Mouse (Mus musculus) testis, adult 2 months (tissue): Measurements from ENCODE around the gene Hist2h2aa1. TPM values are rescaled to one million over a fixed set of nuclear protein-coding genes. Genes with fewer than 3 reads are reported as not detected.
"Not testable (repeated sequence)": the region's sequence is repeated elsewhere in the genome, so short reads cannot be mapped to it uniquely, and the experiment has no call there.

Source experiments
- H3K27ac ChIP-seq: fragments of 200-500 bp; 2 replicates; pipeline ENCODE4 v1.5.1; 2012; ENCODE audit warnings: low read depth, low read length; ENCODE audit not compliant: control insufficient read depth, insufficient read depth
- H3K27me3 ChIP-seq: fragments of 200-500 bp; 2 replicates; pipeline ENCODE4 v1.6.1; 2012; ENCODE audit warnings: mild to moderate bottlenecking, low read length, moderate library complexity; ENCODE audit not compliant: control insufficient read depth, insufficient read depth
- H3K36me3 ChIP-seq: fragments of 200-500 bp; 2 replicates; pipeline ENCODE4 v1.6.1; 2012; ENCODE audit warnings: mild to moderate bottlenecking, low read length; ENCODE audit not compliant: control insufficient read depth, insufficient read depth
- H3K4me1 ChIP-seq: fragments of 200-500 bp; 2 replicates; pipeline ENCODE4 v1.6.1; 2012; ENCODE audit warnings: low read length; ENCODE audit not compliant: control insufficient read depth, insufficient read depth
- H3K4me3 ChIP-seq: fragments of 200-500 bp; 2 replicates; pipeline ENCODE4 v1.5.1; 2012; ENCODE audit warnings: low read depth, mild to moderate bottlenecking, low read length, moderate library complexity, mixed read lengths; ENCODE audit not compliant: control insufficient read depth
- CTCF ChIP-seq: fragments of 200-500 bp; IDR thresholded peaks from 2 replicates; pipeline ENCODE4 v1.5.1; 2012; ENCODE audit warnings: low read depth, mild to moderate bottlenecking, inconsistent platforms, low read length, moderate library complexity; ENCODE audit not compliant: control insufficient read depth, insufficient read depth, insufficient replicate concordance
- POLR2A ChIP-seq: fragments of 200-500 bp; IDR thresholded peaks from 2 replicates; pipeline ENCODE4 v1.6.1; 2012; ENCODE audit warnings: low read depth, mild to moderate bottlenecking, inconsistent platforms, low read length, moderate library complexity; ENCODE audit not compliant: control insufficient read depth
- polyA plus RNA-seq: library from polyadenylated mRNA; depleted of rRNA; stranded (reverse); fragments of >200 nt; gene quantifications from 2 replicates; pipeline ENCODE4 v1.2.3, GENCODE M21; 2012

The Hist2h2aa1 gene
- polyA plus RNA-seq, 1 experiment: 1,076 TPM

DNA sequence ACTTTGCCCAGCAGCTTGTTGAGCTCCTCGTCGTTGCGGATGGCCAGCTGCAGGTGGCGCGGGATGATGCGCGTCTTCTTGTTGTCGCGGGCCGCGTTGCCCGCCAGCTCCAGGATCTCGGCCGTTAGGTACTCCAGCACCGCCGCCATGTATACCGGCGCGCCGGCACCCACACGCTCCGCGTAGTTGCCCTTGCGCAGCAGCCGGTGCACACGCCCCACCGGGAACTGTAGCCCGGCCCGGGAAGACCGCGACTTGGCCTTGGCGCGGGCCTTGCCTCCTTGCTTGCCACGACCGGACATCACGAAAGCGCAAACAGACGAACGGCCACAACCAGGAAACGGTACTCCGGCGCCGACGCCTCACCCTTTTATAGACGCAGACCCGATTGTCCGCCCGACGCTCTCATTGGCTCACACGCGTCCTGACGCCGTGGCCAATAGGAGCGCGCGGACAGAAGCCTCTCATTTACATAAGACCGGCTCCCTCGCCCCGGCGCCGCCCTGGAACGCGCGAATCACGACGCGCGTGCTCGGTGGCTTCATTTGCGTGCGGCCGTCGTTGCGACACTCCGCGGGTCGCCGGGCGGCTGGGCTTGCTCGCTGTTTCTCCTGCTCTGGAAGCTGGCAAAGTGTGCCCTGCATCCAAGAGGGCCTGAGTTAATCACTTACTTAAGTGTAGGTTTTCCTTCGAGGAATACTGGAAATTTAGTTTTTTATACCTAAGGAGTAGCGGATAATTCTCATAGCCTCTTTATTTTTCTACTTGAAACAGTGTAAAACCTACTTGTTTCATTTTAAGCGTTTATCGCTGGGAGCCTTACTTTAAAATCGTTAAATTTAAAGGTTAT lies 5.1 kb upstream of the Hist2h2aa1 start, which contains the start of gene Hist2h2aa2:
Gene Hist2h2aa2, minus strand, starts transcription at position 328 of the 850 bp plus-strand sequence.
- peak within 1 kb of the TSS; percentile 84 for H3K27ac ChIP-seq
- not testable (repeated sequence) for H3K27me3 ChIP-seq, H3K4me1 ChIP-seq

DNA sequence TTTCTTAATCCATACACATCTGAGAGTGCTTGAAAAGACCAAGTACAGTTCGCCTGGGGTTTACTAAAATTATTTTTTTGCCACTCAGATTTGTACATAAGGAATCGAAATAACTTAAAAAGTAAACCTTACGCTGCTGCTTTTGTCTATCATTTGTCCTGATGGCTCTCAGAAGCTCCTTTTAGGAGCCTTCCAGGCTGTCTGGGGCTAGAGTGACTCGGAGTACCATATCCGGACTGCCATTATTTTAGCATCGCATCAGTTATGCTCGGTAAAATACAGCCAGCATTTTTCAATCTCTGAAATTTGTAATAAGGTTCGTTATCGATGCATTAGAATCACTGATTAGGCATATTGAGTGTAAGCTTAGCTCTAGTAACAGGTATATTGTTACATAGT lies 4.5 kb upstream of the Hist2h2aa1 start:
- TF ChIP-seq CTCF: no peak
- no peak for TF ChIP-seq POLR2A
- Histone ChIP-seq H3K36me3 (no peaks in the 10 kb centered on the region), H3K27ac (peak overlapping the region; percentile 84), H3K4me1 (peaks cover 5% of the 10 kb centered on the region; the same call in 1 of the 2 replicates), H3K27me3 (no peaks in the 10 kb centered on the region), H3K4me3 (peak overlapping the region; percentile 74; the same call in 1 of the 2 replicates)

More for the DNA sequence above, 5.1 kb upstream of the Hist2h2aa1 start, which contains the start of gene Hist2h2aa2:
- TF ChIP-seq POLR2A: peak; percentile 73
- not testable (repeated sequence) for H3K36me3 ChIP-seq
- H3K4me3 ChIP-seq: peak within 1 kb of the TSS; percentile 86

DNA sequence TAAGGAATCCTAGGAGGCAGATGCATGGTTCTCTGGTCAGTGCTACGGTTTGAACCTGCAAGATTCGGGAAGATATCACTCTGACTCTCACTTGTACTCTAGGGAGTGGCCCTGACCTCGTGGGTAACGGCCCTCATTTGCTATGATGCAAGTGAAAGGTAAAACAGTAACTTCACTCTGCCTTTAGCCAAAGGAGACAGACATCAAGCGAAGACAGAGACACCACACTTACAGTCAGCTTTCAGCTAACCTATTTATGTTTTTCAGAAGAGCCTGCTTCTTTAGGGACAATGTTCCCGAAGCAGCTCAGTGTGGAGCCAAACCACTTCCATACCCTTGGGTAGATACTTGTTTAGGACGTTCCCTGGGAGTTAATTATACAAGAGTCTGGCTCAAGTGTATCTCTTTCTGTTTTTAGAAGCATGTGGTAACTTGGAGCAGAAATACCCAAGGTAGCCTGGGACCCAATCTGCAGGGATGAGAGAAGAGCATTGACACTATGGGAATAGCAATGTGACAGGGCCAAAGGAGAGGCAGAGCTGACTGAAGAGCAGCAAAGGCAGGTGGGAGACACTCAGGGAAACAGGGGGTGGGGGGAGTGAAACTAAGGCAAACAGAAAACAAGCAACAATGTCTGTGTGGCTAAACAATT lies 1.2 kb upstream of the Hist2h2aa1 start:
- Histone ChIP-seq H3K27me3 (no peaks in the 10 kb centered on the region), H3K36me3 (no peaks in the 10 kb centered on the region), H3K4me3 (peak overlapping the region; percentile 73), H3K4me1 (peaks cover 2% of the 10 kb centered on the region), H3K27ac (peak overlapping the region; percentile 5)
- TF ChIP-seq POLR2A (no peak), CTCF (no peak)

DNA sequence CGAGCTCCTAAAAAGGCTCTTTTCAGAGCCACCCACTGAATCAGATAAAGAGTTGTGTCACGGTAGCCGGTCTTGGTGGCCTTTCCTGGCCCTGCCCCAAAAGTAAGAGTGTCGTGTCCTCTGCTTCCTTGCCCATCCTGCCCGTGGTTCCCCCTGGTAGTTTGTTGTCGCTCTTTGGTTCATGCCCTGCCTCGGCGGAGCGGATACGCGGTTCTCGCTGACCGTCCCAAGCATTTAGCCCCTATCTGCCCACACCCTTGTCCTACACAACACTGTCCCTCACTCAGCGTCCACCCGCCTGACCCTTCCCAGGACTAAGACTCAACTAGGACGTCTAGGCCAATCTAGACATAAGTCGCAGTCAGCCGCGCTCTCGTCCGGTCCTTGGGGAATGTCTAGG lies 721 bp downstream of the Hist2h2aa1 start:
- H3K4me1 ChIP-seq: not testable (repeated sequence)

DNA sequence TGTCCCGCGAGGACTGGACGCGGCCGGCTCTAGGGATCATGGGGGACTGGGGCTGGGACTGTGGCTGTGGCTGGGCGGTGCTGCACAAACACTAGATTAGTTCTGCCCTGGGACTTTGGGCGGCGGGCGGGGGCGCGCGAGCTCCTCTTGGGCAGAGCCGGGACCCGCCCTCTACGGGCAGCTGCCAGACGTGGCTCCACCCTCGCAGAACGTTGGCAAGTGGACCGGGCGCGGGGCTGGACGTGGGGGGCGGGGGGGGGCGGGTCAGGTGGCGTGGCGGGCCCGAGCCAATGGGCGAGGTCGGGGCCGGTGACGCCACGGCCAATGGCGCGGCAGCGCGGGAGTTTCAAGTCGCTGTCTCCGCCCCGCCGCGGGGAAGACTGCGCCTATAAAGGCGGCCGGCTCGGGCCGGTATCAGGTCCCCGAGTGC lies 1.1 kb downstream of the Hist2h2aa1 start, which contains the start of gene Hist2h3c1:
Gene Hist2h3c1, plus strand, starts transcription at position 259 of the 430 bp plus-strand sequence.
- H3K36me3 ChIP-seq, H3K27me3 ChIP-seq, H3K4me1 ChIP-seq: not testable (repeated sequence)
- peak within 1 kb of the TSS; percentile 85 for H3K27ac ChIP-seq
- H3K4me3 ChIP-seq: peak within 1 kb of the TSS; percentile 84

More for the DNA sequence above, 721 bp downstream of the Hist2h2aa1 start:
- peak overlapping the region; percentile 85 for H3K27ac ChIP-seq
- not testable (repeated sequence) for H3K36me3 ChIP-seq, H3K27me3 ChIP-seq
- peak overlapping the region; percentile 84 for H3K4me3 ChIP-seq

DNA sequence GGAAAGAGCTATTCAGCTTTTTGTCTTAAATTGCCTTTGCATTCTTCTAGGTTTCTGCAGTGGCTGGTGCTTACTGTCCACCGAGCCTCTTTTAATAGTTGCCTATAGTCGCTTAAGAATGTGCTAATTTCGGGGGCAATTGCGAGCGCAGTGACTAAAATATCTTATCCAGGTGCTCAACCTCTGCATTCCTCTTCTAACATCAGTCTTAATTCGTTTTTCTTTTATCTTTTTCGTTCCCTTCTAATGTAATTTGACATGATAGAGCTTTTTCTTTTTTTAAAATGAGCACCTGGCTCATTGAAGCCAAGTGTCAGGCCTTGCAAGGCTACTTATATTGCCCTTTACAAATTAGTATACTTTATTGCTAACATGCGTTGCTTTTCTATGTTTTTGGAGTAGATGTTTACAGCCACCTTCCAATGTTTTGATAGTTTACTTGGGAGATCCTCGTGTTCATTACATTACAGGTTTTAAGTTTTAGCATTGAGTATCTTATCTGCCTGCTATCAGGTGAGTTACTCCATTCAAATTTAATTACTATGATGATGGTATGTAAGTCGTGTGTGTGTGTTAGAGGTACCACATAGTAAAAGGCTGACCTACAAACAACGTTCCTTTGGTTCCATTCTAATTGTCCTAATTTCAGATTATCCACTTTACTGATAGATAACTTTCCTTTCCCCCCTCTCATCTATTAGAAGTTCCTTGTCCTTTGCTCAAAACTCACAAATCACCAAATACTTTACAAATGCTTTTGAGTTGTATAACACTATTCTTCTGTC lies 2.3 kb downstream of the Hist2h2aa1 start:
- no peak for TF ChIP-seq POLR2A
- no peak for TF ChIP-seq CTCF
- Histone ChIP-seq H3K4me3 (peak overlapping the region; percentile 74), H3K4me1 (no peaks in the 10 kb centered on the region; the same call in 1 of the 2 replicates)

More for the DNA sequence above, 2.3 kb downstream of the Hist2h2aa1 start:
- Histone ChIP-seq H3K36me3 (no peaks in the 10 kb centered on the region), H3K27me3 (no peaks in the 10 kb centered on the region), H3K27ac (no peak overlapping the region)
